Comparison of ENCODE assay signal across 20 mouse cellular contexts in the genomic region with DNA sequence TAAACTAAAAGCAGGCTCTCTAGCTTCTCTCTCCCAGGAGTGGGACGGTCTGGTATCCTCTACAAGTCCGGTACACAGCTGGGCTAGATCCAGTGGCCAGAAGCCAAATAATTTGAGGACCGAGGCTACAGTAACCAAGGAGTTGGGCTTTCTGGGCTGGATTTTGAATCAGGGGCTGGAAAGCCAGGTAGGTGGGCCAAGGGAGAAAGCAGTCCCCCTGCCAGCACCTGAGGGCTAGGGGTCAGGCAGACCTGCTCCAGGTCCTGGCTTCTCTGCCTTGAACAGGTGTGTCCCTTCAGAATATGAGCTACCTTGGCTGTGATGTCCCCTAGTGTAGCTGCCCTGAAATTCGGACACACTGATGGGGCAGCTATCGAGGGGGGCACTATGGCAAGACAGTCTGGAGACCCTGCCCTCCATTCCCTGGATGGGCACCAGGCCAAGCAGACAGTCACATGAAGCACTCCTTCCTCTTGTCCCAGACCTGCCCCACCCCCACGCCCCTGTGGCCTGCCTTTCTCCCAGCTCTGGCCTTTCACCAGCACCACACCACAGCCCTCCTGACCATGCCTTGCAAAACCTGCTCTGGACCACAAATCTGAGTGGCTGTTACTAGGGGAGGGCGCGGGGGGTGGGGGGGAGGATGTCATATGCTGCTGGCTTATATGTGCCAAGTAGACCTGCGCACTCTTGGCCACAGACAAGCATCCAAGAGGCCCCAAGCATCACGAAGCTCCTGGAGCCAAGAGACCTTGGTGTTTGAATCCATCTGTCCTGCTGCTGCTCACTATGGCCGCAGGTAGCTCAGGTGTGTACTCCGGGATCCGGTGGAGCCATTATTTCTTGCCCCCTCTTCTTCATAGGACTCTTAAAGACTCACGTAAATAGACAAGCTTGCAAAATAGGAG. TPM values are rescaled to one million over a fixed set of nuclear protein-coding genes. Genes with fewer than 3 reads are reported as not detected.
A peak's percentile ranks its signal among the peaks of the same experiment; 100 is the strongest.
DNase-seq lines count a peak whose midpoint lies in the region; ATAC-seq and TF ChIP-seq lines count a peak whose summit lies in the region.
"Had no signal": no experiment of that assay in that cellular context is flagged by ENCODE, and none has a peak within 500 bp of the region (broad histone marks: within the 10 kb centered on the region; RNA-seq: fewer than 3 reads in every experiment).

No protein-coding gene starts in this region.

- no peaks in the 10 kb centered on the region for H3K27me3 ChIP-seq in neural tube, embryonic 11.5 days (ENCODE audit: control insufficient read depth, insufficient read depth, low read length)
- H3K27me3 ChIP-seq in neural tube, embryonic 15.5 days (replicated peaks), result no peaks in the 10 kb centered on the region
- H3K27me3 ChIP-seq in cerebellum, adult 2 months (ENCODE audit: control insufficient read depth, insufficient read depth, low read length), result no peaks in the 10 kb centered on the region
- H3K27me3 ChIP-seq: intestine, embryonic 15.5 days; limb, embryonic 15.5 days; stomach, embryonic 15.5 days had no signal

- peak overlapping the region; percentile 10; the same call in 1 of the 2 replicates for H3K9ac ChIP-seq in neural tube, embryonic 11.5 days (ENCODE audit: low read length)
- no peak overlapping the region for H3K9ac ChIP-seq in neural tube, embryonic 15.5 days (replicated peaks)
- H3K9ac ChIP-seq: intestine, embryonic 15.5 days; limb, embryonic 15.5 days; stomach, embryonic 15.5 days had no signal

- 84% methylated on average over 14 of the region's 14 CpGs for WGBS in neural tube, embryonic 11.5 days
- 83% methylated on average over 14 of the region's 14 CpGs for WGBS in neural tube, embryonic 15.5 days
- 23% methylated on average over 14 of the region's 14 CpGs for WGBS in cerebellum, adult 2 months

- TF ChIP-seq CTCF in cerebellum, adult 2 months (IDR thresholded peaks at IDR 0.05; ENCODE audit: borderline replicate concordance, insufficient read depth, low read depth, low read length), result no peak

- H3K4me2 ChIP-seq in neural tube, embryonic 11.5 days (ENCODE audit: low read depth), result no peak overlapping the region
- no peak overlapping the region for H3K4me2 ChIP-seq in neural tube, embryonic 15.5 days
- H3K4me2 ChIP-seq: intestine, embryonic 15.5 days; limb, embryonic 15.5 days; stomach, embryonic 15.5 days had no signal

- H3K36me3 ChIP-seq in neural tube, embryonic 11.5 days (ENCODE audit: control insufficient read depth, insufficient read depth, low read length), result no peaks in the 10 kb centered on the region
- no peaks in the 10 kb centered on the region for H3K36me3 ChIP-seq in neural tube, embryonic 15.5 days
- H3K36me3 ChIP-seq: intestine, embryonic 15.5 days; limb, embryonic 15.5 days; stomach, embryonic 15.5 days had no signal

- no peak for TF ChIP-seq POLR2A in cerebellum, adult 2 months (IDR thresholded peaks at IDR 0.05; ENCODE audit: borderline replicate concordance, insufficient read depth, low read length)

- ATAC-seq in neural tube, embryonic 11.5 days (ENCODE audit: insufficient read depth, low FRiP score, low TSS enrichment), result no peak
- no peak for ATAC-seq in neural tube, embryonic 15.5 days (ENCODE audit: low FRiP score)
- ATAC-seq in granulocyte monocyte progenitor cell, adult 5-6 weeks (replicated peaks; ENCODE audit: poor library complexity, severe bottlenecking), result peak; percentile 52
- ATAC-seq: activated CD4-positive, CD25-positive, alpha-beta regulatory T cell, adult 4 months; CD4-positive, CD25-positive, alpha-beta regulatory T cell, adult 4 months; intestine, embryonic 15.5 days; midbrain, embryonic 16.5 days had no signal

- H3K9me3 ChIP-seq in neural tube, embryonic 11.5 days (ENCODE audit: control insufficient read depth, low read length), result no peaks in the 10 kb centered on the region
- no peaks in the 10 kb centered on the region for H3K9me3 ChIP-seq in neural tube, embryonic 15.5 days (replicated peaks)
- H3K9me3 ChIP-seq: intestine, embryonic 15.5 days; limb, embryonic 15.5 days; stomach, embryonic 15.5 days had no signal

- no peak overlapping the region for H3K27ac ChIP-seq in neural tube, embryonic 11.5 days (ENCODE audit: low read depth, low read length)
- no peak overlapping the region for H3K27ac ChIP-seq in neural tube, embryonic 15.5 days (replicated peaks)
- H3K27ac ChIP-seq in cerebellum, adult 2 months (ENCODE audit: insufficient read depth, low read length), result peak overlapping the region; percentile 31
- H3K27ac ChIP-seq: intestine, embryonic 15.5 days; limb, embryonic 15.5 days; stomach, embryonic 15.5 days had no signal

- H3K4me1 ChIP-seq in neural tube, embryonic 11.5 days (ENCODE audit: control insufficient read depth, insufficient read depth, low read length), result peaks cover 17% of the 10 kb centered on the region
- H3K4me1 ChIP-seq in neural tube, embryonic 15.5 days, result peaks cover 54% of the 10 kb centered on the region
- H3K4me1 ChIP-seq in cerebellum, adult 2 months (ENCODE audit: control insufficient read depth, insufficient read depth, low read length), result peaks cover 87% of the 10 kb centered on the region

- DNase-seq in layer of hippocampus, adult 9-11 months, result peak; percentile 81
- no peak for DNase-seq in layer of hippocampus, adult 9-10 months (ENCODE audit: low spot score)
- DNase-seq in neural tube, embryonic 11.5 days (ENCODE audit: low spot score), result no peak
- peak; percentile 49 to 53 for DNase-seq in cerebellum, adult 2 months
- DNase-seq in left cerebral cortex, adult 9 months (ENCODE audit: low spot score in 2 of 2), result no peak
- DNase-seq in adrenal gland, postnatal 36 days, result no peak
- DNase-seq: kidney, postnatal 14 days had no signal

- H3K4me3 ChIP-seq in neural tube, embryonic 11.5 days (ENCODE audit: low read depth, low read length), result no peak overlapping the region
- no peak overlapping the region for H3K4me3 ChIP-seq in neural tube, embryonic 15.5 days (replicated peaks)
- no peak overlapping the region for H3K4me3 ChIP-seq in cerebellum, adult 2 months (replicated peaks; ENCODE audit: insufficient read depth, low read depth, low read length)
- H3K4me3 ChIP-seq: intestine, embryonic 15.5 days; limb, embryonic 15.5 days; stomach, embryonic 15.5 days had no signal

RNA-seq across cellular contexts. Expression of a gene that starts 17.1 kb away (rescaled TPM):
- polyA plus RNA-seq in neural tube, embryonic 11.5 days (2014; fragmentation: Nextera tagmentation; extraction: Ambion mirVana), result 32.1 and 37.5 TPM in 2 replicates
- polyA plus RNA-seq in neural tube, embryonic 15.5 days (2015; fragmentation: Nextera tagmentation; extraction: Ambion mirVana), result 31.4 and 36.1 TPM in 2 replicates
- polyA plus RNA-seq in cerebellum, adult 2 months (2012; rRNA removed), result 23.1 and 24.3 TPM in 2 replicates
- 4.7 and 7.4 TPM in 2 replicates for total RNA-seq in granulocyte monocyte progenitor cell, adult 5-6 weeks (2014; fragmentation: Nextera tagmentation)
- total RNA-seq in granulocyte monocyte progenitor cell, adult 5-6 weeks (2017), result 0.72 and 0.86 TPM in 2 replicates
- 10 to 100 TPM; 12.8 to 13.3 TPM for total RNA-seq in adrenal gland, postnatal 36 days (2021)

RNA-seq across cellular contexts. Expression of a gene that starts 20.1 kb away (rescaled TPM):
- polyA plus RNA-seq in neural tube, embryonic 11.5 days (2014; fragmentation: Nextera tagmentation; extraction: Ambion mirVana), result not detected in 2 replicates
- polyA plus RNA-seq in neural tube, embryonic 15.5 days (2015; fragmentation: Nextera tagmentation; extraction: Ambion mirVana), result not detected in 2 replicates
- polyA plus RNA-seq in cerebellum, adult 2 months (2012; rRNA removed), result not detected in 2 replicates
- not detected in 2 replicates for total RNA-seq in granulocyte monocyte progenitor cell, adult 5-6 weeks (2014; fragmentation: Nextera tagmentation)
- not detected in 2 replicates for total RNA-seq in granulocyte monocyte progenitor cell, adult 5-6 weeks (2017)
- total RNA-seq in adrenal gland, postnatal 36 days (2021), result not detected
- total RNA-seq: heart, postnatal 25 days; neutrophil, adult 5-6 weeks had no signal
- polyA plus RNA-seq: activated CD4-positive, CD25-positive, alpha-beta regulatory T cell, adult 4 months; brain, embryonic 14.5 days; CD4-positive, CD25-positive, alpha-beta regulatory T cell, adult 4 months; frontal cortex, adult 2 months; gonadal fat pad, adult 2 months; intestine, embryonic 15.5 days; limb, embryonic 15.5 days; midbrain, embryonic 16.5 days; stomach, embryonic 15.5 days had no signal

Comparison
In these comparisons a context has a peak if more than half of its experiments do, and no peak if none do; other contexts are left out.
1. DNase-seq: peak in layer of hippocampus, adult 9-11 months (single experiment) and cerebellum, adult 2 months (2 of 2); none in layer of hippocampus, adult 9-10 months (single experiment), neural tube, embryonic 11.5 days (single experiment), left cerebral cortex, adult 9 months (0 of 2) and adrenal gland, postnatal 36 days (0 of 2).